Mouse (Mus musculus): ENCODE measurements around the gene Il12rb1. TPM values are rescaled to one million over a fixed set of nuclear protein-coding genes. Genes with fewer than 3 reads are reported as not detected.

Gene Il12rb1
- polyA plus RNA-seq, 1 experiment from 2014 or later: 0.23 TPM

DNA sequence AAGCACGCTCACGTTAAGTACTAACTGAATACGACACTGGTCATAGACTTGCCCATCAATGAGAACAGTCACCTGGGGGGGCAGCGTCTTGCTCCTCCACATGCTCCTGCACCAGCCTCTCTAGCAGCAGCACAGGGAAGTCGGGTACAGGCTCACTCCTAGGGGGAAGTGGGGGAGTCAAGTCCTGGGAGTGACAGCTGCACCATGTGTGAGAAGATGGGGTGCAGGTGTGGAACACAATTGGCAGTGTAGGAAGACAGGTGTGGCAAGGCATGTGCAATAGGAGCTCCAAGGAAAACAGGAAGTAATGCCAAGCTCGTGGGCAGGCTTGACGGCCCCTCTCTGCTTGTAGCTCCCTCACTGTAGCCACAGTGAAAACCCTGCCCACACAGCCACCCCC lies 37.0 kb upstream of the Il12rb1 start:
- Histone ChIP-seq H3K36me3 (ENCODE audit: control insufficient read depth, insufficient read depth, low read length) (peaks cover 41% of the 10 kb centered on the region), H3K27ac (ENCODE audit: low read length) (no peak overlapping the region), H3K27me3 (ENCODE audit: control insufficient read depth, insufficient read depth, low read length) (no peaks in the 10 kb centered on the region), H3K4me2 (ENCODE audit: low read depth, low read length) (no peak overlapping the region), H3K9me3 (replicated peaks; ENCODE audit: control insufficient read depth, low read length) (no peaks in the 10 kb centered on the region), H3K4me3 (replicated peaks; ENCODE audit: low read length) (no peak overlapping the region), H3K4me1 (ENCODE audit: control insufficient read depth, insufficient read depth, low read length) (peaks cover 54% of the 10 kb centered on the region), H3K9ac (ENCODE audit: low read length) (no peak overlapping the region)
- no peak for ATAC-seq (ENCODE audit: insufficient read depth, low FRiP score)
- WGBS: 84% methylated on average over 7 of the region's 7 CpGs

DNA sequence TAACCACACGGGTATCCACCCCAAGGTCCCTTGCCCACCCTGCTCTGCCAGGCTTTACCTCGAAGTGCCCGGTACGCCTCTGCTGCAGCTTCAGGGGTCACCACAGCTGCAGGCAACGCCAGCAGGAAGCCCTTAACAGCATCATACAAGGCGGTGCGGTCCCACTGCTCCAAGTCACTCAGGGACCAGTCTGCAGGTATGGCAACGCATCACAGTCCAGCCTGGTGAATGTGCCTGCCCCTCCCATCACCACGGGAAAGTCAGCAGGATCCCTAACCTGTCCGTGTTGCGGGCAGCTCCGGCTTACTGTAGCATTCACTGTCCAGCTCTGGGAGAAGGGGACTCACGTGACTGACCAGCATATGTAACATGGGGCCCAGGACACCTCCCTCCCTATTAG lies 36.2 kb upstream of the Il12rb1 start:
- H3K4me2 ChIP-seq (ENCODE audit: low read depth, low read length): 0 out of 2 replicates have a peak overlapping the region, but pooled peaks have one; percentile 23
- 0 out of 2 replicates have a peak overlapping the region, but pooled peaks have one; percentile 21 for H3K9ac ChIP-seq (ENCODE audit: low read length)
- H3K4me1 ChIP-seq (ENCODE audit: control insufficient read depth, insufficient read depth, low read length): peaks cover 47% of the 10 kb centered on the region
- H3K4me3 ChIP-seq (replicated peaks; ENCODE audit: low read length): no peak overlapping the region
- H3K27ac ChIP-seq (ENCODE audit: low read length): no peak overlapping the region; the same call in 1 of the 2 replicates
- H3K36me3 ChIP-seq (ENCODE audit: control insufficient read depth, insufficient read depth, low read length): peaks cover 41% of the 10 kb centered on the region
- no peak for ATAC-seq (ENCODE audit: insufficient read depth, low FRiP score)
- H3K27me3 ChIP-seq (ENCODE audit: control insufficient read depth, insufficient read depth, low read length): no peaks in the 10 kb centered on the region
- H3K9me3 ChIP-seq (replicated peaks; ENCODE audit: control insufficient read depth, low read length): no peaks in the 10 kb centered on the region
- 87% methylated on average over 13 of the region's 13 CpGs for WGBS

DNA sequence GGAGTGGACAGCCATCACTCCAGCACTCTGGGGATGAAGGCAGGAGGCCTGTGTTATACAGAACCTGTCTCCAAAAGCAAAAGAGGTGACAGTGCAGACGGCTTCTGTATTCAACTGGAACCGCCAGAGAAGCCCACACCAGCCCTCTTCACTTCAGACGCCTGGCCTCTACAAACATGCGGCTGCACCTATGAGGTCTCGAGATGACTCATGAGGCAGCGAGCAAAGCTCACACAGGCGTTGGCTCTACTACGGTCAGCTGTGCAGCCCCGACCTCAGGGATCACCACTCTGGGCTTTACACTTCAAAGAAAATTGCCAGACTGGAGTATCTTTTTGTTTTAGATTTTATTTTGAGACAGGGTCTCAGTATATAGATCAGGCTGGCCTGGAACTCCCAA lies 35.4 kb upstream of the Il12rb1 start:
- H3K9ac ChIP-seq (ENCODE audit: low read length): peak overlapping the region; percentile 31; the same call in 1 of the 2 replicates
- peaks cover 48% of the 10 kb centered on the region for H3K4me1 ChIP-seq (ENCODE audit: control insufficient read depth, insufficient read depth, low read length)
- peaks cover 40% of the 10 kb centered on the region for H3K36me3 ChIP-seq (ENCODE audit: control insufficient read depth, insufficient read depth, low read length)
- no peak for ATAC-seq (ENCODE audit: insufficient read depth, low FRiP score)
- no peaks in the 10 kb centered on the region for H3K27me3 ChIP-seq (ENCODE audit: control insufficient read depth, insufficient read depth, low read length)
- H3K4me2 ChIP-seq (ENCODE audit: low read depth, low read length): peak overlapping the region; percentile 23; the same call in 1 of the 2 replicates
- peak overlapping the region; percentile 89 for H3K27ac ChIP-seq (ENCODE audit: low read length)
- WGBS: 64% methylated on average over 9 of the region's 9 CpGs
- H3K4me3 ChIP-seq (replicated peaks; ENCODE audit: low read length): no peak overlapping the region
- H3K9me3 ChIP-seq (replicated peaks; ENCODE audit: control insufficient read depth, low read length): no peaks in the 10 kb centered on the region

DNA sequence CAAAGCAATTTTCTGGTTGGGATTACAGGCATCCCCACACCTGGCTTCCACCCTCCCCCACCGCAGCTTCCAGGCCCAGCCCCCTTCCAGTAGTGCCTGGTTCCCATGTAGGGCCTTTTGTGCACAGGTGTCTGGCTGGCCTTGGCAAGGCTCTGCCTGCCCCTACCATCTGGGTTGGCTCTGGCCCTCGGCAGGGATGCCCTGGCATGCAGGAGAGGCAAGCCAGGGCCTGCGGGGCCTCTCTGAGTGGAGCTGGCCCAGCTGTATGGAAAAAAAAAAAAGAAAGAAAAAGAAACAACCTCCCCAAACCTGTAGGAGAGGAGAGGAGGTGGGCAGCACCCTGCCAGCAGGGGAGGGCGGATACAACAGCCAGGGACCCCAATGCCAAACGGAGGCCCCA lies 34.8 kb upstream of the Il12rb1 start:
- Histone ChIP-seq H3K36me3 (ENCODE audit: control insufficient read depth, insufficient read depth, low read length) (peaks cover 35% of the 10 kb centered on the region), H3K27ac (ENCODE audit: low read length) (peak overlapping the region; percentile 89), H3K9me3 (replicated peaks; ENCODE audit: control insufficient read depth, low read length) (no peaks in the 10 kb centered on the region), H3K4me2 (ENCODE audit: low read depth, low read length) (peak overlapping the region; percentile 41), H3K4me1 (ENCODE audit: control insufficient read depth, insufficient read depth, low read length) (peaks cover 51% of the 10 kb centered on the region), H3K9ac (ENCODE audit: low read length) (peak overlapping the region; percentile 98), H3K27me3 (ENCODE audit: control insufficient read depth, insufficient read depth, low read length) (no peaks in the 10 kb centered on the region), H3K4me3 (replicated peaks; ENCODE audit: low read length) (peak overlapping the region; percentile 5)
- WGBS: 70% methylated on average over 5 of the region's 5 CpGs
- no peak for ATAC-seq (ENCODE audit: insufficient read depth, low FRiP score)

DNA sequence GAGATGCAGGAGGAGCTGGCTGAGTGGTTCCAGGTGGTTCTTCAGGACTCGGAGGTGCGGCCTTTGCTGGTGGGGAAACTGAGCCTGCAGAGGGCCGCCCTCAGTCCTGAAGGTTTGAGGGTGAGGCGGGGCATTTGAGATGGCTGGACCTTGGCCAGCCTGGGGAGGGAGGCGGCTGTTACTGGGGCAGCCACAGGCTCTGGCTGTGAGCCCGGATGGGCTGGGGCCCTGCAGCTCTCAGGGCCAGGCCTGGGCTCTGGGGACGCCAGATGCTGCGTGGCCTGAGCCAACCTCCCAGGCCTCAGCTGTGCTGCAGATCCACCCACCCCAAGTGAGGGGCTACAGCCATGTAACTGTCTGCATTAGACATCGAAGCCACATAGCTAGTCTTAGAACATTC lies 34.4 kb upstream of the Il12rb1 start:
- H3K4me2 ChIP-seq (ENCODE audit: low read depth, low read length): peak overlapping the region; percentile 41
- no peaks in the 10 kb centered on the region for H3K27me3 ChIP-seq (ENCODE audit: control insufficient read depth, insufficient read depth, low read length)
- peak overlapping the region; percentile 98 for H3K9ac ChIP-seq (ENCODE audit: low read length)
- peak; percentile 22; the same call in 1 of the 2 replicates for ATAC-seq (ENCODE audit: insufficient read depth, low FRiP score)
- H3K4me3 ChIP-seq (replicated peaks; ENCODE audit: low read length): peak overlapping the region; percentile 8
- H3K9me3 ChIP-seq (replicated peaks; ENCODE audit: control insufficient read depth, low read length): no peaks in the 10 kb centered on the region
- H3K27ac ChIP-seq (ENCODE audit: low read length): peak overlapping the region; percentile 89
- 29% methylated on average over 9 of the region's 9 CpGs for WGBS
- H3K4me1 ChIP-seq (ENCODE audit: control insufficient read depth, insufficient read depth, low read length): peaks cover 51% of the 10 kb centered on the region
- peaks cover 30% of the 10 kb centered on the region for H3K36me3 ChIP-seq (ENCODE audit: control insufficient read depth, insufficient read depth, low read length)

DNA sequence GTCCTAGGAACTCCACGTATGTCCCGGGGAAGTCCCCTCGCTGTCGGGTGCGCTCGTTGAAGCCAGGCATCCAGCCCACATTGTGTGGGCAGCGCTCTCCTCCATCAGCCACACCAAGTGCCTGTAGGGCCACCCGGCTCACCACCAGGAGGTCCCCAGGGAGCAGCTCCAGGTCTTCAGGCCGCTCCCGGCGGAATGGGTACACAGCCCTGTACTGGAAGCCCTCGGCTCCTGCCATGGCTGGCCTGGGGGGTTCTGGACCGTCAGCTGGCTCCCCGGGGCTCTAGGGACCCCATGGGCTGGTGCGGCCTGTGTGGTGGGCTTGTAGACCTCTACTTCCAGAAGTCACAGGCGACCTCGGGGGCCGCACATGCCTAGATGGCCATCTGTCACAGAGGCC lies 33.5 kb upstream of the Il12rb1 start:
- peak overlapping the region; percentile 8; the same call in 1 of the 2 replicates for H3K4me3 ChIP-seq (replicated peaks; ENCODE audit: low read length)
- H3K9me3 ChIP-seq (replicated peaks; ENCODE audit: control insufficient read depth, low read length): no peaks in the 10 kb centered on the region
- no peak for ATAC-seq (ENCODE audit: insufficient read depth, low FRiP score)
- H3K27me3 ChIP-seq (ENCODE audit: control insufficient read depth, insufficient read depth, low read length): no peaks in the 10 kb centered on the region
- peak overlapping the region; percentile 98 for H3K9ac ChIP-seq (ENCODE audit: low read length)
- peak overlapping the region; percentile 69; the same call in 1 of the 2 replicates for H3K4me2 ChIP-seq (ENCODE audit: low read depth, low read length)
- peaks cover 46% of the 10 kb centered on the region for H3K4me1 ChIP-seq (ENCODE audit: control insufficient read depth, insufficient read depth, low read length)
- peaks cover 28% of the 10 kb centered on the region for H3K36me3 ChIP-seq (ENCODE audit: control insufficient read depth, insufficient read depth, low read length)
- 95% methylated on average over 18 of the region's 18 CpGs for WGBS
- peak overlapping the region; percentile 89 for H3K27ac ChIP-seq (ENCODE audit: low read length)

DNA sequence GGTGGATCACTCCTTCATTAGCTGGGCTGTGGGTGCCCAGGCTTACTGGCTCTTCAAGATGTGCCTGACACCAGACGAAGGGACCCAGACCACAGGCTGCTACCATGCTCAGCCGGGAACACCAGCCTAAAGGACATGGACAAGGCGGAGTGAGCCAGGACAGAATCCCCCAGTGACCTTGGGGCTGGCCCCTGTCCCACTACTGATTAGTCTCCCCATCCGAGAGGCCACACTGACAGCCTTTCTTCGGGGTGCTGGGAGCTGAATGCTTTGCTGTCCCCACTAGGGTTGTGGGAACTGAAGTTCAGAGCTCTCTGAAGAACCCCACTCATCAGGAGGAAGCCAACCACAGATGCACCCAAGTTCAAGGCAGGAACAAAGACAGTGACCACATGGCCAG lies 33.0 kb upstream of the Il12rb1 start:
- 86% methylated on average over 5 of the region's 5 CpGs for WGBS
- no peak for ATAC-seq (ENCODE audit: insufficient read depth, low FRiP score)

DNA sequence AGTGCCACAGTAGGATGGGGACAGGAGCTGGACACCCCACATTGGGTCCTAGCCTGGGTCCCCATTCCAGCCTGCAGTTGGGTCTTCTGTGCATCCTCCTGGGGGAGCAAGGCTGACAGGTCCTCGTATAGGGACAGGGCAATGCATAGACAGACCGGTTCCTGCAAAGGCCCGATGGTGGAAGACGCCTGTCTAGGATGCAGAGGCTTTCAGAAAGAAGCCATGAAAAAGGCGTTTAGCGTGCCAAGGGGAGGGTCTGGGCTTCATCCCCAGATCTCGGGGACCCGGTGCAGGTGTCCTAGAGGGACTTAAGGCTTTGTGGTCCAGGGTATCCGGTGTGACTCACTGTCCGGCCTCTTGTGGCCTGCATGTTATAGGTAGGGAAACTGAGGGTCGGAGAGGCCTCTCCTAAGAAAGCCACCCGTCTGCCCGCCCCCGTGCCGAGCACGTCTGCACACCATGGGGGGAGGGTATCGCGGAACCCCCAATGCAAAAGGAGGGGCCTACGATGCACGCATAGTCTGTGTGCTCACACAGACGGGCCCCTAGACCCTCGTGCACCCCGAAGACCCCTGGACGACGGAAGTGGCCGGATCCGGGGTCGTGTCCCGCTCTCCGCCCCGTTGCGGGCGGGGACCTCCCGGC lies 32.3 kb upstream of the Il12rb1 start:
- H3K36me3 ChIP-seq (ENCODE audit: control insufficient read depth, insufficient read depth, low read length): peaks cover 29% of the 10 kb centered on the region
- no peaks in the 10 kb centered on the region for H3K27me3 ChIP-seq (ENCODE audit: control insufficient read depth, insufficient read depth, low read length)
- peak overlapping the region; percentile 69 for H3K4me2 ChIP-seq (ENCODE audit: low read depth, low read length)
- H3K9me3 ChIP-seq (replicated peaks; ENCODE audit: control insufficient read depth, low read length): no peaks in the 10 kb centered on the region
- peak overlapping the region; percentile 98 for H3K9ac ChIP-seq (ENCODE audit: low read length)
- WGBS: 2% methylated on average over 34 of the region's 34 CpGs
- peak overlapping the region; percentile 90 for H3K4me3 ChIP-seq (replicated peaks; ENCODE audit: low read length)
- H3K27ac ChIP-seq (ENCODE audit: low read length): peak overlapping the region; percentile 73
- no peak for ATAC-seq (ENCODE audit: insufficient read depth, low FRiP score)
- H3K4me1 ChIP-seq (ENCODE audit: control insufficient read depth, insufficient read depth, low read length): peaks cover 45% of the 10 kb centered on the region

More for the DNA sequence above, 33.0 kb upstream of the Il12rb1 start:
- Histone ChIP-seq H3K9ac (ENCODE audit: low read length) (peak overlapping the region; percentile 98), H3K4me3 (replicated peaks; ENCODE audit: low read length) (peak overlapping the region; percentile 90), H3K4me1 (ENCODE audit: control insufficient read depth, insufficient read depth, low read length) (peaks cover 45% of the 10 kb centered on the region), H3K9me3 (replicated peaks; ENCODE audit: control insufficient read depth, low read length) (no peaks in the 10 kb centered on the region), H3K36me3 (ENCODE audit: control insufficient read depth, insufficient read depth, low read length) (peaks cover 28% of the 10 kb centered on the region), H3K27me3 (ENCODE audit: control insufficient read depth, insufficient read depth, low read length) (no peaks in the 10 kb centered on the region), H3K27ac (ENCODE audit: low read length) (no peak overlapping the region), H3K4me2 (ENCODE audit: low read depth, low read length) (peak overlapping the region; percentile 69)

DNA sequence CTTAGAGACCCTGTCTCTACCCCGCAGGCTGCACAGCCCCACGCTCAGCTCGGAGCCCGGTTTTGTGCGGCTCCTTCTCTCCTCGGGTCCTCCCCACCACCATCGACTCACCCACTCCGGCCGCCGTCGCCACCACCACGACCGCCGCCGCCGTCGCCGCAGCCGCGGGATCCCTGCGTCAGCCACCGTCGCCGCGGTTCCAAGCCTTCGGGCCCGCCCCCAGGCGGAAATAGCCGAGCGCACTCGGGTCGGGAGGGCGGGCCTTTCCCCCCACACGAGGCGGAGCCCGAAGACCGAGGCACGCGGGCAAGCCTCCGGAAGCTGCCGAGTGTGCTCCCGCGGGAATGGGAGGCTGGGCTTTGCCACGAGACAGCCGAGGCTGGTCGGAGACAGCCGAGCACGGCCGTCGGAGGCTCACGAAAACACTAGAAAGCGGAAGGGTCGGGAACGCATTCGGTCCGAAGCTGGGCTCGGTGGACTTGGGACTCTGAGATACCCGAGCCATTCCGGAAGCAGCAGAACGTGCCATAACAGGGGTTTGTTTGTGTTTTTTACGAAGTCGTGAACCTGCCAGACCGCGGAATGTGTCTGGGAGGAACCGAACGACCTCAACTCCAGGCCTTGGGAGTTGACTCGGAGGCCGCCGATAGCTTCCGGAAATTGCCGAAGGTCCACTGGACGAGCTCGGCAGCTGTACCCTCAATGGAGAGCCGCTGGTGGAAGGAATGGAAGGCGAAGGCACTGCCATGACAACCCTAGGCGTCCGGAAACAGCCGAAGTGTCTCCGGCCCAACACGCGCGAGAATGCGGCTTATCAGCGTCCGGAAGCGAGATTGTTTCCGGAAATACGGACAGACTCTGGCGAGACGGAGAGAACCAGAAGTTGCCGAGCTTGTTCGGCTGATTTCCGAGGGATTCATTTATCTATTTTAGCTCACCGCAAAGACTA lies 31.5 kb upstream of the Il12rb1 start, which contains the start of gene Pik3r2:
Gene Pik3r2 (minus strand): TSS at position 218 of the 949 bp plus-strand sequence.
- Histone ChIP-seq H3K27ac (ENCODE audit: low read length) (peak within 1 kb of the TSS; percentile 100), H3K27me3 (ENCODE audit: control insufficient read depth, insufficient read depth, low read length) (no peaks in the 10 kb centered on the region), H3K4me3 (replicated peaks; ENCODE audit: low read length) (peak within 1 kb of the TSS; percentile 90), H3K9me3 (replicated peaks; ENCODE audit: control insufficient read depth, low read length) (no peaks in the 10 kb centered on the region), H3K4me1 (ENCODE audit: control insufficient read depth, insufficient read depth, low read length) (peaks cover 45% of the 10 kb centered on the region), H3K4me2 (ENCODE audit: low read depth, low read length) (peak within 1 kb of the TSS; percentile 69), H3K36me3 (ENCODE audit: control insufficient read depth, insufficient read depth, low read length) (peaks cover 22% of the 10 kb centered on the region), H3K9ac (ENCODE audit: low read length) (peak within 1 kb of the TSS; percentile 98)
- ATAC-seq (ENCODE audit: insufficient read depth, low FRiP score): peak; percentile 92
- under 1% methylated on average over 90 of the region's 94 CpGs for WGBS

Data from stomach, embryonic 16.5 days (tissue).